Mouse (Mus musculus) CH12.LX (cell line): ENCODE data around the gene Mdm4. TPM values are rescaled to one million over a fixed set of nuclear protein-coding genes. Genes with fewer than 3 reads are reported as not detected.

ENCODE experiments used
- DNase-seq: peaks from one replicate; pipeline ENCODE4 v3.0.0-alpha.2; 2013; ENCODE audit errors: extremely low read depth
- H3K27ac ChIP-seq: 2 replicates; pipeline ENCODE4 v1.5.1; 2012; ENCODE audit warnings: low read depth, mild to moderate bottlenecking, control low read depth, moderate library complexity; ENCODE audit not compliant: insufficient read depth
- H3K27me3 ChIP-seq: replicated peaks from 2 replicates; pipeline ENCODE3; 2012; ENCODE audit warnings: inconsistent platforms
- H3K36me3 ChIP-seq, 2 experiments: replicated peaks in 1 of 2; 2 replicates each; pipeline versions ENCODE3 to v1.6.1; 2012; ENCODE audit warnings: inconsistent platforms in 1 of 2, low read length in 1 of 2, mild to moderate bottlenecking in 1 of 2, mixed read lengths in 1 of 2, moderate library complexity in 1 of 2; ENCODE audit not compliant: control insufficient read depth in 1 of 2, insufficient read depth in 1 of 2
- H3K4me1 ChIP-seq, 2 experiments: 2 replicates each; pipeline ENCODE4 v1.6.1; 2012; ENCODE audit warnings: inconsistent platforms in 1 of 2, moderate library complexity in 1 of 2; ENCODE audit not compliant: insufficient read depth in 2 of 2, control insufficient read depth in 1 of 2
- H3K4me2 ChIP-seq: 2 replicates; pipeline ENCODE4 v1.6.1; 2012; ENCODE audit warnings: low read depth, mild to moderate bottlenecking, control low read depth; ENCODE audit not compliant: poor library complexity, insufficient read depth, severe bottlenecking
- H3K4me3 ChIP-seq, 3 experiments: fragments of 150-350 bp in 1 of 3; sonication (generic) in 1 of 3; replicated peaks in 1 of 3; 2 replicates each; pipeline versions ENCODE3 to v1.5.1; 2011 to 2012; ENCODE audit warnings: low read depth in 2 of 3, low read length in 2 of 3, mild to moderate bottlenecking in 2 of 3, moderate library complexity in 2 of 3, control low read depth in 1 of 3, improper control_type of control experiment in 1 of 3, inconsistent platforms in 1 of 3, mixed read lengths in 1 of 3; ENCODE audit not compliant: poor library complexity in 1 of 3
- H3K79me2 ChIP-seq: replicated peaks from 2 replicates; pipeline ENCODE4 v1.6.1; 2012; ENCODE audit warnings: mild to moderate bottlenecking, moderate library complexity; ENCODE audit not compliant: control insufficient read depth, poor library complexity, insufficient read depth, severe bottlenecking; ENCODE audit errors: extremely low read depth
- H3K9ac ChIP-seq: 2 replicates; pipeline ENCODE4 v1.6.1; 2012; ENCODE audit warnings: low read depth, mild to moderate bottlenecking, control low read depth, moderate library complexity; ENCODE audit not compliant: insufficient read depth
- H3K9me3 ChIP-seq: replicated peaks from 2 replicates; pipeline ENCODE3; 2012; ENCODE audit warnings: low read length, inconsistent platforms, mixed read lengths
- BHLHE40 ChIP-seq: IDR thresholded peaks from 2 replicates; pipeline ENCODE4 v1.6.1; 2011; ENCODE audit warnings: mild to moderate bottlenecking, low read depth, low read length, improper control_type of control experiment
- ELF1 ChIP-seq: IDR thresholded peaks from 2 replicates; pipeline ENCODE4 v1.6.1; 2014; ENCODE audit warnings: low read depth, mild to moderate bottlenecking, inconsistent platforms, low read length, improper control_type of control experiment
- EP300 ChIP-seq: IDR thresholded peaks from 2 replicates; pipeline ENCODE4 v1.6.1; 2011; ENCODE audit warnings: low read length, improper control_type of control experiment
- ETS1 ChIP-seq: conservative IDR thresholded peaks from 2 replicates; pipeline ENCODE4 v1.6.1; 2012; ENCODE audit warnings: low read depth, mild to moderate bottlenecking, inconsistent platforms, low read length, improper control_type of control experiment, moderate library complexity
- HCFC1 ChIP-seq: IDR thresholded peaks from 2 replicates; pipeline ENCODE4 v1.6.1; 2012; ENCODE audit warnings: low read depth, mild to moderate bottlenecking, inconsistent platforms, low read length, improper control_type of control experiment
- JUN ChIP-seq: IDR thresholded peaks from 2 replicates; pipeline ENCODE4 v1.6.1; 2011; ENCODE audit warnings: low read depth, mild to moderate bottlenecking, low read length, improper control_type of control experiment, moderate library complexity; ENCODE audit not compliant: insufficient read depth
- KAT2A ChIP-seq: IDR thresholded peaks from 2 replicates; pipeline ENCODE4 v1.6.1; 2012; ENCODE audit warnings: low read length, improper control_type of control experiment, inconsistent platforms; ENCODE audit not compliant: insufficient replicate concordance
- MAFK ChIP-seq: IDR thresholded peaks from 2 replicates; pipeline ENCODE4 v1.6.1; 2011; ENCODE audit warnings: low read length, improper control_type of control experiment; ENCODE audit not compliant: insufficient replicate concordance
- MAX ChIP-seq: IDR thresholded peaks from 2 replicates; pipeline ENCODE4 v1.6.1; 2011; ENCODE audit warnings: low read length, improper control_type of control experiment
- NELFE ChIP-seq: IDR thresholded peaks from 2 replicates; pipeline ENCODE4 v1.6.1; 2011; ENCODE audit warnings: low read depth, low read length, improper control_type of control experiment
- NRF1 ChIP-seq: IDR thresholded peaks from 2 replicates; pipeline ENCODE4 v1.6.1; 2014; ENCODE audit warnings: low read depth, mild to moderate bottlenecking, inconsistent platforms, low read length, improper control_type of control experiment, moderate library complexity
- POLR2A ChIP-seq: IDR thresholded peaks from 2 replicates; pipeline ENCODE4 v1.6.1; 2011; ENCODE audit warnings: low read depth, mild to moderate bottlenecking, improper control_type of control experiment, low read length
- RCOR1 ChIP-seq: conservative IDR thresholded peaks from 2 replicates; pipeline ENCODE4 v1.6.1; 2012; ENCODE audit warnings: low read depth, mild to moderate bottlenecking, inconsistent platforms, low read length, improper control_type of control experiment
- TCF12 ChIP-seq: IDR thresholded peaks from 2 replicates; pipeline ENCODE4 v1.6.1; 2014; ENCODE audit warnings: low read depth, mild to moderate bottlenecking, inconsistent platforms, low read length, improper control_type of control experiment
- USF1 ChIP-seq: IDR thresholded peaks from 2 replicates; pipeline ENCODE4 v1.6.1; 2014; ENCODE audit warnings: low read depth, mild to moderate bottlenecking, inconsistent platforms, low read length, improper control_type of control experiment
- USF2 ChIP-seq: conservative IDR thresholded peaks from 2 replicates; pipeline ENCODE4 v1.6.1; 2011; ENCODE audit warnings: low read depth, low read length, improper control_type of control experiment
- ZC3H11A ChIP-seq: IDR thresholded peaks from 2 replicates; pipeline ENCODE4 v1.6.1; 2012; ENCODE audit warnings: low read depth, mild to moderate bottlenecking, inconsistent platforms, low read length, improper control_type of control experiment
- ZKSCAN1 ChIP-seq: IDR thresholded peaks from 2 replicates; pipeline ENCODE4 v1.6.1; 2012; ENCODE audit warnings: low read depth, inconsistent platforms, low read length, improper control_type of control experiment, borderline replicate concordance
- dilution Hi-C: fragments of 300-500 bp; cut with MboI; formaldehyde crosslinking; loops from 2 replicates; pipeline ENCODE4 v1.14.3; 2020; ENCODE audit warnings: low sequenced_read_pairs; ENCODE audit not compliant: extremely low pct_unique_long_range_greater_than_20kb, extremely low pct_ligation_motif_present
- in situ Hi-C: fragments of 300-500 bp; cut with MboI; formaldehyde crosslinking; loops from 3 replicates; pipeline ENCODE4 v1.14.3; 2019; ENCODE audit warnings: low sequenced_read_pairs, low pct_ligation_motif_present, low pct_unique_long_range_greater_than_20kb, mixed read lengths
- polyA plus RNA-seq: library from polyadenylated mRNA; unstranded; fragments of >175 nt; gene quantifications from 2 replicates; pipeline ENCODE4 v1.2.1, GENCODE M21; 2012; ENCODE audit warnings: low read depth; ENCODE audit not compliant: insufficient read length
- total RNA-seq, 2 experiments: library from RNA; depleted of rRNA; stranded (reverse); fragments of 300-350 nt in 1 of 2; fragments of >200 nt in 1 of 2; gene quantifications; 2 replicates each; pipeline ENCODE4 v1.2.3; 2012 to 2014

Mdm4 gene
- total and polyA plus RNA-seq, 3 experiments = 66.5 to 107 (median 78.9) TPM

- dilution Hi-C loops (no loop called here), in situ Hi-C loops (no loop called here)
- peaks cover 13 to 82% of the 10 kb centered on the region in 2 experiments for H3K36me3 ChIP-seq
- H3K79me2 ChIP-seq = peaks cover 29% of the 10 kb centered on the region
- no peak for DNase-seq
- no peak overlapping the region for H3K9ac ChIP-seq
- no peaks in the 10 kb centered on the region for H3K9me3 ChIP-seq
- no peak overlapping the region for H3K4me3 ChIP-seq
- H3K4me1 ChIP-seq = peaks cover 16 to 44% of the 10 kb centered on the region in 2 experiments
- no peak overlapping the region for H3K27ac ChIP-seq
- no peaks in the 10 kb centered on the region for H3K27me3 ChIP-seq
- no peak overlapping the region for H3K4me2 ChIP-seq
- TF ChIP-seq MAFK (no peak), NRF1 (no peak), USF2 (no peak), TCF12 (no peak), ETS1 (no peak), ZC3H11A (no peak), ZKSCAN1 (no peak), NELFE (no peak), HCFC1 (no peak), POLR2A (no peak), KAT2A (no peak), USF1 (no peak), BHLHE40 (no peak), MAX (no peak), JUN (no peak), EP300 (no peak), RCOR1 (no peak), ELF1 (no peak)
These were observed 30.3 kb upstream of the Mdm4 start for GRCm38 (mm10) chr1:133060681-133061080.

GRCm38 (mm10) chr1:133059592-133059991 lies 29.2 kb upstream of the Mdm4 start:
- no peaks in the 10 kb centered on the region for H3K27me3 ChIP-seq
- H3K4me2 ChIP-seq = no peak overlapping the region
- no peak overlapping the region for H3K9ac ChIP-seq
- DNase-seq = no peak
- no peak overlapping the region for H3K27ac ChIP-seq
- in situ Hi-C loops (no loop called here), dilution Hi-C loops (no loop called here)
- peaks cover 22 to 54% of the 10 kb centered on the region in 2 experiments for H3K4me1 ChIP-seq
- H3K9me3 ChIP-seq = no peaks in the 10 kb centered on the region
- no peak overlapping the region for H3K4me3 ChIP-seq
- H3K36me3 ChIP-seq = peaks cover 13 to 72% of the 10 kb centered on the region in 2 experiments
- peaks cover 39% of the 10 kb centered on the region for H3K79me2 ChIP-seq
- TF ChIP-seq NELFE (no peak), USF2 (no peak), ELF1 (no peak)
